Comparison of ENCODE assay signal across 10 mouse cellular contexts in the genomic region with DNA sequence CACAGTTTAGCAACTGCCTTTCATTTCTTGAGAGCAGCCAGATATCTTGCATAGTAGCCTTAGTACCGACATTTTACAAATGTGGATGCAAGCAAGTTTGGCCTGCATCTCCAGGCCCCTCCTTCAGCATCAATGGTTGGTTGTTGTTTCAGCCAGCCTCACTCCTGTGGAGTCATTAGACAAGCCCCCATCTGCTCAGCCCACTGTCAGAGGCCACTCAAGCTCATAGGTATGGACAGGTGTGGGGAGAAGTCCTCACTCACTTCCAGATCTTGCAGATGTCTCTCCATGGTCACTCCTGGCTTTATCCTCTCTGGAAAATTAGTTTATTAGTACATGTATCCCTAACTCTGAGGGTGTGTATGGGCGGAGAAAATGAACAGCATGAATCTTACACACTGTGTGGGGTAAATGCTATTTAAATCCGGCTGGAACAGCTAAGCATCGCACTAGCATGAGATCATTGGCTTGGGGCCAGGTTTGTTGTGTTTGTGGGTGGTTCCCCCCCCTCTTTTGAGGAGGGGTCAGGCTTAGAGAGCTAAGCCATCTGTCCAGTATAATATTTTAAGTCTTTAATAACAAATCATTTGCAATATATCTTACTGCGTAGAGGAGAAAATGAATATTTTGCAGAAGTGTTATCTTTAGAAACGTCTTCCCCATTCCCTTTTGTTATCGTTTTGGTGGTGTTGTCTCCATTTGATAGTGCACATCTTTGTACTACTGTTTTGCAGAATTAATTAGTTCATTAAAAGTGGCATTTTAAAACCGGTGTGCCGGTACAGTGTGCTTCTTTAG.
A peak's percentile ranks its signal among the peaks of the same experiment; 100 is the strongest.
DNase-seq lines count a peak whose midpoint lies in the region; ATAC-seq lines count a peak whose summit lies in the region.
"Had no signal": no experiment of that assay in that cellular context is flagged by ENCODE, and none has a peak within 500 bp of the region (broad histone marks: within the 10 kb centered on the region; RNA-seq: fewer than 3 reads in every experiment).

No protein-coding gene starts in this region.

- no peak overlapping the region for H3K4me3 ChIP-seq in hindbrain, embryonic 12.5 days
- H3K4me3 ChIP-seq in hindbrain, embryonic 10.5 days, result no peak overlapping the region
- no peak overlapping the region for H3K4me3 ChIP-seq in hindbrain, embryonic 16.5 days (ENCODE audit: low read length)
- H3K4me3 ChIP-seq in midbrain, embryonic 12.5 days, result no peak overlapping the region
- H3K4me3 ChIP-seq: megakaryocyte, embryonic 14.5 days; stomach, embryonic 15.5 days had no signal

- H3K27ac ChIP-seq in hindbrain, embryonic 12.5 days, result no peak overlapping the region
- H3K27ac ChIP-seq in hindbrain, embryonic 10.5 days, result no peak overlapping the region
- peak overlapping the region; percentile 30; the same call in 1 of the 2 replicates for H3K27ac ChIP-seq in hindbrain, embryonic 16.5 days (ENCODE audit: low read depth, low read length)
- peak overlapping the region; percentile 72 for H3K27ac ChIP-seq in midbrain, embryonic 12.5 days (replicated peaks)
- H3K27ac ChIP-seq: stomach, embryonic 15.5 days had no signal

- H3K27me3 ChIP-seq in hindbrain, embryonic 12.5 days, result no peaks in the 10 kb centered on the region
- no peaks in the 10 kb centered on the region for H3K27me3 ChIP-seq in hindbrain, embryonic 10.5 days (ENCODE audit: insufficient read depth, poor library complexity, severe bottlenecking)
- no peaks in the 10 kb centered on the region for H3K27me3 ChIP-seq in hindbrain, embryonic 16.5 days (replicated peaks; ENCODE audit: control insufficient read depth, insufficient read depth, low read length)
- no peaks in the 10 kb centered on the region; the same call in 1 of the 2 replicates for H3K27me3 ChIP-seq in midbrain, embryonic 12.5 days
- H3K27me3 ChIP-seq: stomach, embryonic 15.5 days had no signal

- peaks cover 31% of the 10 kb centered on the region for H3K4me1 ChIP-seq in hindbrain, embryonic 12.5 days
- peaks cover 30% of the 10 kb centered on the region for H3K4me1 ChIP-seq in hindbrain, embryonic 10.5 days (replicated peaks)
- H3K4me1 ChIP-seq in hindbrain, embryonic 16.5 days (ENCODE audit: control insufficient read depth, insufficient read depth, low read depth, low read length), result peaks cover 29% of the 10 kb centered on the region
- H3K4me1 ChIP-seq in midbrain, embryonic 12.5 days, result peaks cover 41% of the 10 kb centered on the region

- H3K36me3 ChIP-seq in hindbrain, embryonic 12.5 days, result no peaks in the 10 kb centered on the region
- H3K36me3 ChIP-seq in hindbrain, embryonic 10.5 days, result no peaks in the 10 kb centered on the region
- H3K36me3 ChIP-seq in hindbrain, embryonic 16.5 days (ENCODE audit: control insufficient read depth, insufficient read depth, low read length), result no peaks in the 10 kb centered on the region
- H3K36me3 ChIP-seq in midbrain, embryonic 12.5 days, result no peaks in the 10 kb centered on the region
- H3K36me3 ChIP-seq: stomach, embryonic 15.5 days had no signal

- H3K9me3 ChIP-seq in hindbrain, embryonic 12.5 days (replicated peaks), result no peaks in the 10 kb centered on the region
- no peaks in the 10 kb centered on the region for H3K9me3 ChIP-seq in hindbrain, embryonic 10.5 days
- no peaks in the 10 kb centered on the region for H3K9me3 ChIP-seq in hindbrain, embryonic 16.5 days (ENCODE audit: control insufficient read depth, low read length)
- no peaks in the 10 kb centered on the region for H3K9me3 ChIP-seq in midbrain, embryonic 12.5 days
- H3K9me3 ChIP-seq: stomach, embryonic 15.5 days had no signal

- WGBS in hindbrain, embryonic 12.5 days, result 75% methylated on average over 9 of the region's 9 CpGs
- WGBS in hindbrain, embryonic 10.5 days, result 89% methylated on average over 9 of the region's 9 CpGs
- WGBS in hindbrain, embryonic 16.5 days, result 42% methylated on average over 9 of the region's 9 CpGs
- WGBS in midbrain, embryonic 12.5 days, result 61% methylated on average over 9 of the region's 9 CpGs

- H3K4me2 ChIP-seq in hindbrain, embryonic 12.5 days (replicated peaks), result no peak overlapping the region
- H3K4me2 ChIP-seq in hindbrain, embryonic 16.5 days (ENCODE audit: low read length), result no peak overlapping the region
- no peak overlapping the region for H3K4me2 ChIP-seq in midbrain, embryonic 12.5 days (replicated peaks)
- H3K4me2 ChIP-seq: stomach, embryonic 15.5 days had no signal

- no peak overlapping the region for H3K9ac ChIP-seq in hindbrain, embryonic 12.5 days
- no peak overlapping the region for H3K9ac ChIP-seq in hindbrain, embryonic 16.5 days (ENCODE audit: low read depth, low read length)
- no peak overlapping the region for H3K9ac ChIP-seq in midbrain, embryonic 12.5 days (replicated peaks)
- H3K9ac ChIP-seq: stomach, embryonic 15.5 days had no signal

- DNase-seq in hindbrain, embryonic 10.5 days (ENCODE audit: low spot score), result no peak
- DNase-seq in NIH3T3 (ENCODE audit: low read depth), result peak; percentile 37
- DNase-seq in ovary, postnatal 10 days (ENCODE audit: low spot score), result no peak
- DNase-seq in cerebellum, adult 8-10 months, result no peak

- ATAC-seq in hindbrain, embryonic 12.5 days (ENCODE audit: low FRiP score), result peak; percentile 35; the same call in 1 of the 2 replicates
- ATAC-seq in hindbrain, embryonic 16.5 days, result peak; percentile 58; the same call in 1 of the 2 replicates
- no peak for ATAC-seq in midbrain, embryonic 12.5 days (ENCODE audit: low FRiP score, low read depth)
- ATAC-seq in granulocyte monocyte progenitor cell, adult 5-6 weeks (replicated peaks; ENCODE audit: poor library complexity, severe bottlenecking), result no peak

Comparison
In these comparisons a context has a peak if more than half of its experiments do, and no peak if none do; other contexts are left out.
1. H3K27ac ChIP-seq: peak in hindbrain, embryonic 16.5 days (single experiment) and midbrain, embryonic 12.5 days (single experiment); none in hindbrain, embryonic 12.5 days (single experiment) and hindbrain, embryonic 10.5 days (single experiment).
2. ATAC-seq: peak in hindbrain, embryonic 12.5 days (single experiment) and hindbrain, embryonic 16.5 days (single experiment); none in midbrain, embryonic 12.5 days (single experiment) and granulocyte monocyte progenitor cell, adult 5-6 weeks (single experiment).